Mouse (Mus musculus): ENCODE data around the gene Olfr1420. TPM values are rescaled to one million over a fixed set of nuclear protein-coding genes. Genes with fewer than 3 reads are reported as not detected.
A peak's percentile ranks its signal among the peaks of the same experiment; 100 is the strongest.

Gene Olfr1420
- polyA plus RNA-seq (2012; rRNA removed), result 0.05 TPM in 1 of 2 replicates, not detected in the other

GRCm38 (mm10) chr19:11886265-11886664, at the start of gene Olfr1420:
Olfr1420 (plus strand) TSS chr19:11886565.
- no peak for TF ChIP-seq CTCF (IDR thresholded peaks at IDR 0.05; ENCODE audit: borderline replicate concordance, insufficient read depth, low read depth, low read length)
- no peak for TF ChIP-seq POLR2A (IDR thresholded peaks at IDR 0.05; ENCODE audit: borderline replicate concordance, insufficient read depth, low read length)

GRCm38 (mm10) chr19:11839119-11839518, 47.2 kb upstream of the Olfr1420 start, which contains the start of gene Olfr1417:
Olfr1417 (minus strand) TSS chr19:11839219.
- DNase-seq, result no peak
- no peaks in the 10 kb centered on the region for H3K4me1 ChIP-seq (ENCODE audit: control insufficient read depth, insufficient read depth, low read length)
- no peak within 1 kb of the TSS for H3K27ac ChIP-seq (ENCODE audit: insufficient read depth, low read length)
- H3K4me3 ChIP-seq (replicated peaks; ENCODE audit: insufficient read depth, low read depth, low read length), result no peak within 1 kb of the TSS
- TF ChIP-seq POLR2A (IDR thresholded peaks at IDR 0.05; ENCODE audit: borderline replicate concordance, insufficient read depth, low read length), result no peak
- TF ChIP-seq CTCF (IDR thresholded peaks at IDR 0.05; ENCODE audit: borderline replicate concordance, insufficient read depth, low read depth, low read length), result no peak
- 90% methylated on average over 4 of the region's 4 CpGs for WGBS
- no peaks in the 10 kb centered on the region for H3K27me3 ChIP-seq (ENCODE audit: control insufficient read depth, insufficient read depth, low read length)

More at GRCm38 (mm10) chr19:11886265-11886664, at the start of gene Olfr1420:
- Histone ChIP-seq H3K4me3 (replicated peaks; ENCODE audit: insufficient read depth, low read depth, low read length) (no peak within 1 kb of the TSS), H3K27ac (ENCODE audit: insufficient read depth, low read length) (no peak within 1 kb of the TSS), H3K27me3 (ENCODE audit: control insufficient read depth, insufficient read depth, low read length) (no peaks in the 10 kb centered on the region; the same call in 1 of the 2 replicates), H3K4me1 (ENCODE audit: control insufficient read depth, insufficient read depth, low read length) (no peaks in the 10 kb centered on the region)
- no peak for DNase-seq
- 42% methylated on average over 1 of the region's 1 CpGs for WGBS

- no peak overlapping the region for H3K4me3 ChIP-seq (replicated peaks; ENCODE audit: insufficient read depth, low read depth, low read length)
- H3K27ac ChIP-seq (ENCODE audit: insufficient read depth, low read length), result no peak overlapping the region
- peaks cover 3% of the 10 kb centered on the region; the same call in 1 of the 2 replicates for H3K4me1 ChIP-seq (ENCODE audit: control insufficient read depth, insufficient read depth, low read length)
- no peaks in the 10 kb centered on the region for H3K27me3 ChIP-seq (ENCODE audit: control insufficient read depth, insufficient read depth, low read length)
- 31% methylated on average over 4 of the region's 4 CpGs for WGBS
- TF ChIP-seq CTCF (IDR thresholded peaks at IDR 0.05; ENCODE audit: borderline replicate concordance, insufficient read depth, low read depth, low read length) (no peak), POLR2A (IDR thresholded peaks at IDR 0.05; ENCODE audit: borderline replicate concordance, insufficient read depth, low read length) (no peak)
- peak in 1 of 2 experiments; percentile 19 for DNase-seq
Observed at GRCm38 (mm10) chr19:11846333-11846732, 40.0 kb upstream of the Olfr1420 start.

- H3K27me3 ChIP-seq (ENCODE audit: control insufficient read depth, insufficient read depth, low read length), result no peaks in the 10 kb centered on the region
- no peak for TF ChIP-seq CTCF (IDR thresholded peaks at IDR 0.05; ENCODE audit: borderline replicate concordance, insufficient read depth, low read depth, low read length)
- TF ChIP-seq POLR2A (IDR thresholded peaks at IDR 0.05; ENCODE audit: borderline replicate concordance, insufficient read depth, low read length), result no peak
- no peaks in the 10 kb centered on the region for H3K4me1 ChIP-seq (ENCODE audit: control insufficient read depth, insufficient read depth, low read length)
- 61% methylated on average over 4 of the region's 4 CpGs for WGBS
- no peak overlapping the region for H3K27ac ChIP-seq (ENCODE audit: insufficient read depth, low read length)
- no peak for DNase-seq
- no peak overlapping the region for H3K4me3 ChIP-seq (replicated peaks; ENCODE audit: insufficient read depth, low read depth, low read length)
Observed at GRCm38 (mm10) chr19:11852652-11853051, 33.7 kb upstream of the Olfr1420 start.

- 93% methylated on average over 2 of the region's 2 CpGs for WGBS
- H3K4me1 ChIP-seq (ENCODE audit: control insufficient read depth, insufficient read depth, low read length), result no peaks in the 10 kb centered on the region
- TF ChIP-seq POLR2A (IDR thresholded peaks at IDR 0.05; ENCODE audit: borderline replicate concordance, insufficient read depth, low read length) (no peak), CTCF (IDR thresholded peaks at IDR 0.05; ENCODE audit: borderline replicate concordance, insufficient read depth, low read depth, low read length) (no peak)
- no peak overlapping the region for H3K27ac ChIP-seq (ENCODE audit: insufficient read depth, low read length)
- no peaks in the 10 kb centered on the region for H3K27me3 ChIP-seq (ENCODE audit: control insufficient read depth, insufficient read depth, low read length)
- H3K4me3 ChIP-seq (replicated peaks; ENCODE audit: insufficient read depth, low read depth, low read length), result no peak overlapping the region
- no peak for DNase-seq
Observed at GRCm38 (mm10) chr19:11854821-11855220, 31.5 kb upstream of the Olfr1420 start.

GRCm38 (mm10) chr19:11856506-11856905, 29.9 kb upstream of the Olfr1420 start:
- WGBS, result 76% methylated on average over 6 of the region's 6 CpGs
- Histone ChIP-seq H3K27ac (ENCODE audit: insufficient read depth, low read length) (no peak overlapping the region), H3K27me3 (ENCODE audit: control insufficient read depth, insufficient read depth, low read length) (no peaks in the 10 kb centered on the region), H3K4me1 (ENCODE audit: control insufficient read depth, insufficient read depth, low read length) (no peaks in the 10 kb centered on the region), H3K4me3 (replicated peaks; ENCODE audit: insufficient read depth, low read depth, low read length) (no peak overlapping the region)
- TF ChIP-seq POLR2A (IDR thresholded peaks at IDR 0.05; ENCODE audit: borderline replicate concordance, insufficient read depth, low read length) (no peak), CTCF (IDR thresholded peaks at IDR 0.05; ENCODE audit: borderline replicate concordance, insufficient read depth, low read depth, low read length) (no peak)
- no peak for DNase-seq

GRCm38 (mm10) chr19:11860966-11861365, 25.4 kb upstream of the Olfr1420 start, which contains the start of gene Olfr1418:
Olfr1418 (minus strand) TSS chr19:11861066.
- WGBS, result 93% methylated on average over 1 of the region's 1 CpGs
- Histone ChIP-seq H3K27ac (ENCODE audit: insufficient read depth, low read length) (no peak within 1 kb of the TSS), H3K4me3 (replicated peaks; ENCODE audit: insufficient read depth, low read depth, low read length) (no peak within 1 kb of the TSS), H3K27me3 (ENCODE audit: control insufficient read depth, insufficient read depth, low read length) (no peaks in the 10 kb centered on the region), H3K4me1 (ENCODE audit: control insufficient read depth, insufficient read depth, low read length) (no peaks in the 10 kb centered on the region)
- DNase-seq, result no peak
- TF ChIP-seq CTCF (IDR thresholded peaks at IDR 0.05; ENCODE audit: borderline replicate concordance, insufficient read depth, low read depth, low read length) (no peak), POLR2A (IDR thresholded peaks at IDR 0.05; ENCODE audit: borderline replicate concordance, insufficient read depth, low read length) (no peak)

- DNase-seq, result no peak
- 81% methylated on average over 2 of the region's 2 CpGs for WGBS
- no peaks in the 10 kb centered on the region for H3K4me1 ChIP-seq (ENCODE audit: control insufficient read depth, insufficient read depth, low read length)
- no peaks in the 10 kb centered on the region for H3K27me3 ChIP-seq (ENCODE audit: control insufficient read depth, insufficient read depth, low read length)
- no peak overlapping the region for H3K4me3 ChIP-seq (replicated peaks; ENCODE audit: insufficient read depth, low read depth, low read length)
- TF ChIP-seq POLR2A (IDR thresholded peaks at IDR 0.05; ENCODE audit: borderline replicate concordance, insufficient read depth, low read length), result no peak
- TF ChIP-seq CTCF (IDR thresholded peaks at IDR 0.05; ENCODE audit: borderline replicate concordance, insufficient read depth, low read depth, low read length), result no peak
- no peak overlapping the region for H3K27ac ChIP-seq (ENCODE audit: insufficient read depth, low read length)
Observed at GRCm38 (mm10) chr19:11867837-11868236, 18.5 kb upstream of the Olfr1420 start.
